Mouse (Mus musculus) CH12.LX (cell line): ENCODE measurements at regions not wholly inside any gene's neighbourhood (a gene's known extent, or its start where the extent isn't known, plus 50 kb on each side); places are given as distances from the start of the nearest gene placed in this dataset.

Experiments used
- CTCF ChIP-seq, 2 experiments: IDR thresholded peaks in 1 of 2; conservative IDR thresholded peaks in 1 of 2; 2 replicates each; pipeline ENCODE4 v1.5.1; 2011 to 2012; ENCODE audit warnings: low read depth in 2 of 2, low read length in 2 of 2, improper control_type of control experiment in 1 of 2, inconsistent platforms in 1 of 2, mild to moderate bottlenecking in 1 of 2, moderate library complexity in 1 of 2
- EP300 ChIP-seq: IDR thresholded peaks from 2 replicates; pipeline ENCODE4 v1.6.1; 2011; ENCODE audit warnings: low read length, improper control_type of control experiment
- MAFK ChIP-seq: IDR thresholded peaks from 2 replicates; pipeline ENCODE4 v1.6.1; 2011; ENCODE audit warnings: low read length, improper control_type of control experiment; ENCODE audit not compliant: insufficient replicate concordance
- NRF1 ChIP-seq: IDR thresholded peaks from 2 replicates; pipeline ENCODE4 v1.6.1; 2014; ENCODE audit warnings: low read depth, mild to moderate bottlenecking, inconsistent platforms, low read length, improper control_type of control experiment, moderate library complexity
- POLR2A ChIP-seq: IDR thresholded peaks from 2 replicates; pipeline ENCODE4 v1.6.1; 2011; ENCODE audit warnings: low read depth, mild to moderate bottlenecking, improper control_type of control experiment, low read length
- SIN3A ChIP-seq: IDR thresholded peaks from 2 replicates; pipeline ENCODE4 v1.6.1; 2012; ENCODE audit warnings: low read length, improper control_type of control experiment, inconsistent platforms

DNA sequence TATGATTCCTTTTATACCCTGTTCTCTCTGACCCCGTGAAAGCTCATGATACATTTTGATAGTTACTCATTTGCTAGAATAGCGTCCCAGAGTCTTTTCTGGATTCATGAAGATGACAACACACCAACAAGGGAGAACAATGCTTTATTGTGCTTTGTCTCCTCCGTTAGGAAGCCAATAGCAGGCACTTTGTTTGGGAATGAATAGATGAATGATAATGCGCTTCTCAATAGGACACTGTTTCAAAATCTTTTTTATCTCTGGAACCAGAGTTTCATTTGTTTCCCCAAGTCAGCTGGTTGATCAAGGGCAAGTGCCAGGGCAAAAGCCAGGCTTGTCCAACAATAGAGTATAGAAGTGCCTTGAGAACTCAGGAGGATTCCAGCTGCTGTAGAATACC is 446.5 kb downstream of the Kcnj2 start:
- TF ChIP-seq POLR2A (no peak), SIN3A (no peak), NRF1 (no peak), CTCF (conservative IDR thresholded peaks at IDR 0.05 in 1 of 2, IDR thresholded peaks at IDR 0.05 in 1 of 2; ENCODE audit: low read depth in 2 of 2, low read length in 2 of 2) (no peak), MAFK (no peak), EP300 (no peak)
